Mouse (Mus musculus) lung, adult 2 months (tissue): ENCODE data around the gene Kcnrg. TPM values are rescaled to one million over a fixed set of nuclear protein-coding genes. Genes with fewer than 3 reads are reported as not detected.

Experiments used
- DNase-seq: peaks from one replicate; pipeline ENCODE4 v3.0.0; 2022
- H3K4me1 ChIP-seq: fragments of 200-500 bp; 2 replicates; pipeline ENCODE4 v1.6.1; 2011; ENCODE audit warnings: low read length; ENCODE audit not compliant: control insufficient read depth, insufficient read depth
- H3K4me3 ChIP-seq: fragments of 200-500 bp; replicated peaks from 2 replicates; pipeline ENCODE3; 2011; ENCODE audit warnings: low read depth, mild to moderate bottlenecking, control low read depth, low read length; ENCODE audit errors: extremely low read depth
- CTCF ChIP-seq: fragments of 200-500 bp; IDR thresholded peaks from 2 replicates; pipeline ENCODE4 v1.5.1; 2011; ENCODE audit warnings: mild to moderate bottlenecking, low read length, control low read depth; ENCODE audit not compliant: insufficient read depth
- POLR2A ChIP-seq: fragments of 200-500 bp; IDR thresholded peaks from 2 replicates; pipeline ENCODE4 v1.6.1; 2011; ENCODE audit warnings: low read depth, mild to moderate bottlenecking, control low read depth, low read length, borderline replicate concordance; ENCODE audit errors: extremely low read depth
- WGBS: fragments of 180-500 bp; shearing (Covaris S2); methylation state at CpG from one replicate; pipeline ENCODE4 v1.1.7; 2018; 5-methylcytosine and 5-hydroxymethylcytosine counted together
- polyA plus RNA-seq: library from polyadenylated mRNA; depleted of rRNA; stranded (reverse); fragments of >200 nt; gene quantifications from 2 replicates; pipeline ENCODE4 v1.2.3, GENCODE M21; 2012; rRNA removed

Kcnrg gene
- polyA plus RNA-seq, 1 experiment: 4.9 TPM

DNA sequence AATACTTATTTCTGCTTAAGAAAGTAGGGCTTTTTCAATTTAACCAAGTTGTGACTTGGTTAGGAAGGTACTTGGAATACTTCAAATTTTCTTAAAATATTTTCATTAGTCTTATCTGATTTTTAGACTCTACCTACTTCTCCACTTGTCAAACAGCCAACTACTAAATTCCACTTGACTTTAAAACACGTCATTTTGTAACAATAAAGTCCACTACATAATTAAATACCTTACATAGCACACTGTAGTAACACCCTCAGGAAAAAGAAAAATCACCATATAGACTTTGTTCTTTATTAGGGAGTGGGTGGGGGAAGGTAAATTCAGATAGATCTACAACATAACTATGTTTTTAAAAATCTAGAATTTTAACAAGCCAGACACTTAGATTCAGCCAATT is 35.4 kb downstream of the Kcnrg start:
- Histone ChIP-seq H3K4me1 (no peaks in the 10 kb centered on the region), H3K4me3 (no peak overlapping the region)
- DNase-seq: no peak
- WGBS: 50% methylated on average over 1 of the region's 1 CpGs
- no peak for TF ChIP-seq POLR2A
- no peak for TF ChIP-seq CTCF

DNA sequence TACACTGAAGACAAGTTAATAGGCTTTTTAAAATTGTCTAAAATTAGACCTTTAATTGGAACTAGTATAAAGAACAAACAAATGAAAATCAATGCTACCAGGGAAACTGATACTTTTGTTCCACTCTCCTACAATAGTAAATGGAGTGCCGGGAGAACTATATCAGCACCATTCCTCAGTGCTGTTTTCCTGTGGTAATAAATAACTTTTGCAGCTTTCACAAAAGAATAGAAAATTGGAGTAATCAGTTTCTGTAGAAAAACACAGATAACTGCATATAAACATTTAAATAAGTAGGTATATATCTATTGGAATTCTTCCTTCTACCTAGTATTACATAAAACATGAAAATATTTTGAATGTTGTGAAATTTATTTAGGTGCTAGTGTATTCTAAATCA is 38.3 kb downstream of the Kcnrg start:
- TF ChIP-seq POLR2A (no peak), CTCF (no peak)
- WGBS: 47% methylated on average over 1 of the region's 1 CpGs
- no peak overlapping the region for H3K4me3 ChIP-seq
- DNase-seq: no peak
- H3K4me1 ChIP-seq: peaks cover 5% of the 10 kb centered on the region

DNA sequence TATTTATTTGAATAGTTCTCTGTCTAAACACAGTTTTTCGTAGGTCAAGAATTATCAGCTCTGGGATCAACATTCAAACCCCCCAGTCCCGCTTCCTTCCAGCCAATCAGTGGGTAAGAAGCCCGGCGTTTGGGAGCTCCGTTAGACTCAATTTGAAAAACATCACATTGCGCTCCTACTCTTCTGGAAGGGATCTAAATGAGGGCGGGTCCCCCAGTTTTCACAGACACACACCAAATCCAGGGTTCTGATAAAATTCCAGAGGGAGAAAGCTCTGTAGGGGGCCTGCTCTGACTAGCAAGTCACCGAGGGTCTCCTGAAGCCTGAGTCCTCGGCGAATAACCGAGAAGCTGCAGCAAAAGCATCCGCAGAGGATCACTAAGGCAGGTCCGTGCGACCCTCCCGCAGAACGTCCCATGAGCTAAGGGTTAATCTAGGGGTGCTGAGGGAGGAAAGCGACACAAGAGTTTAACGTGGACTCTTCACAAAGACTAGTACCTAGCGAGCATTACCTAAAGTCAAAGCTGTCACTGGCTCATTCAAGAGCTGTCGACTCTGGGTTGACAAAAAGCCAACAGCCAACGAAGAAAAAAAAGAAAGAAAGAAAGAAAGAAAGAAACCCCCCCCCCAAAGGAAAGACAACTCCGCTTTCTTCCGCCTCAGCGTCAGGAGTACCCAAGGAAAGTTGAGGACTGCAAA is 40.1 kb downstream of the Kcnrg start:
- DNase-seq: peak; percentile 51
- Histone ChIP-seq H3K4me1 (peaks cover 5% of the 10 kb centered on the region), H3K4me3 (peak overlapping the region; percentile 74)
- WGBS: under 1% methylated on average over 24 of the region's 24 CpGs
- TF ChIP-seq CTCF (no peak), POLR2A (no peak)

GRCm38 (mm10) chr14:61647881-61648684 is 40.8 kb downstream of the Kcnrg start:
- peak; percentile 52 for DNase-seq
- whole genome bisulfite sequencing: under 1% methylated on average over 88 of the region's 95 CpGs
- H3K4me1 ChIP-seq: peaks cover 5% of the 10 kb centered on the region
- TF ChIP-seq CTCF (no peak), POLR2A (no peak)
- H3K4me3 ChIP-seq: peak overlapping the region; percentile 74

DNA sequence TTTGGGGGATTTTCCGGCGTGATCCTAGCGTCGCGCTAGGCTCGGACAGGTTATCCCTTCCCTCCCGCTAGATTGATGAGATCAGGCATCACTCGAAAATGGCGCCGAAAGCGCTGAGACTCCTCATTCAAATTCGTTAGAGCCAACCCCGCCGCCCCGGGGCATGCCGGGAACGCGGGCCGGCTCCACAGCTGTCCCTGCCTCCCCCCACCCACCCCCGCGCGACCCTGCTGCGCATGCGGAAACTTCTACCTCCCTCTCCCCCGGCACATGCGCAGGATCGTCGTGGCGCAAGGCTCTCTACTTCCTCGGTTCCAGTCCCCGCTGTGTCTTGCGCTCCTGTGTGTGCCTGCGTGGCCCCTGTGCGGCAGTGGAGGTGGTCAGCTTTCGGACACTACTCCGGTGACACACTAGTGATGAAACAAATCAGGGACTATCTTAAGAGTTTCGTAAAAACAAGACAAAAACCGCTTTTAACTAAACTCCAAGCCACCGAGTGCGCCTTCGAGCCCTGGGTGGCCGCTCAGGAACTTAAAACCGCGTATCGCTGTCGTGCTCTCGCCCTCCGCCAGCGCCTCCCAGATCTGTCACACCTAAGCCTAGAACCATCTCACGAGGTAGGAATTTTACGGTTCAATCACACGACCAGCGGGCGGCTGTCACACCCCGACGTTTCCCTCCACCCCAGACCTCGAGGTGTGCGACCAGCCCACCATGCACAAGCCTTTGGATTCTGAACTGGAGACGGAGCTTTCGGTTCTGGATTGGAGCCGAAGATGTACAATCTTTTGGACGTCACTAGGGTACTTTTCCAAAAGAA is 41.6 kb downstream of the Kcnrg start:
- WGBS: 2% methylated on average over 62 of the region's 62 CpGs
- peak; percentile 90 for DNase-seq
- TF ChIP-seq CTCF: no peak
- peak; percentile 89 for TF ChIP-seq POLR2A
- H3K4me3 ChIP-seq: peak overlapping the region; percentile 74
- peaks cover 5% of the 10 kb centered on the region for H3K4me1 ChIP-seq

DNA sequence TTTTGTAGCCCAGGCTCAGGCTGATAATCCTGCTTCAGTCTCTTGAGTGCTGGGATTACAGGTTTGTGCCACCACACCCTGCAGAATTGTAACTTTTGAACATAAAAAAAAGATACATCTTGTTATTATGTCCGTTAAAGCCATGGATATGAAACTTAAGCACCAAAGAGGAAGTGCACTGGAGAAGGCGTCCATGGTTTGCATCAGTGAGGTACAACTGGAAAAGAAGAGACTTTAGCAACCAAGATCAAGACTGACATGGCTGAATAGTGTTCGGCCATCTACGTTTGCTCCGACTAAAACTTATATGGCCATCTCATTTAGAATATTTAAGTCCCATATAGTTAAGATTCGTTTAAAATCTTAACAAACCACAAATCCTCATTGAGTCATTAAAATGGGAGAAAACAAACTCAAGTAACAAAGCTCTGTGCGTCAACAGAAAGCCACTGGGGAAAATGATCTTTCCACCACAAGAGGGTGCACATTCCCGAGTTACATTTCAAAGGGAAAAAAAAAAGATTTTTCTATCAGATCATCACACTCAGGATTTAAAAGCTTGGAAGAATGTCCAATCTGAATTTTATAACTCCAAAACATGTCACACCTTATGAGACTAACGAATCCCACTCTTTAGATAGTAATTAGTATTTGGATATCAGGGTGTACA is 43.2 kb downstream of the Kcnrg start:
- Histone ChIP-seq H3K4me3 (no peak overlapping the region), H3K4me1 (peaks cover 5% of the 10 kb centered on the region)
- TF ChIP-seq CTCF (peak; percentile 18; the same call in 1 of the 2 replicates), POLR2A (no peak)
- WGBS: 28% methylated on average over 9 of the region's 9 CpGs
- DNase-seq: no peak

- no peak for TF ChIP-seq POLR2A
- no peak for TF ChIP-seq CTCF
- 39% methylated on average over 2 of the region's 2 CpGs for WGBS
- Histone ChIP-seq H3K4me1 (no peaks in the 10 kb centered on the region; the same call in 1 of the 2 replicates), H3K4me3 (no peak overlapping the region)
- no peak for DNase-seq
These were observed 49.2 kb downstream of the Kcnrg start for GRCm38 (mm10) chr14:61656469-61656868.

DNA sequence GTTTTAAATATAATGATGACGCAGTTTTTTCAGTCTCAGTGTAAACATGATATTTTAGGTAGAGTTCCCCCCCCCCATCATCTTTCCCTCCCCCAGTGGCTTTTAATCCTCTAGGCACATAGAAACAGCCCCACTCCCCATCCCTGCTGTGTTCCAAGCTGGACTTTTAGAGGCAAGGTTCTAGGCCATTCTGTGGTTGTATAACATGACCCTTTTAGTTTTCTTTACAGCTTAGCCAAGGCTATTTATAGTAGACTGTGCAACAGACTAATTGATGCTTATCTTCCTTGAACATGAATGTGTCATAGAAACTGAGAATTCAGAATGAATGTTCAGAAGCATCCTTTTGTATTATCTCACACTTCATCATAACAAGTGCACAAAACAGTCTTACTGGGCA is 54.2 kb downstream of the Kcnrg start:
- Histone ChIP-seq H3K4me3 (no peak overlapping the region), H3K4me1 (peaks cover 3% of the 10 kb centered on the region; the same call in 1 of the 2 replicates)
- DNase-seq: no peak
- WGBS: 69% methylated on average over 1 of the region's 1 CpGs
- TF ChIP-seq POLR2A (no peak), CTCF (no peak)

GRCm38 (mm10) chr14:61662307-61662706 is 55.0 kb downstream of the Kcnrg start:
- Histone ChIP-seq H3K4me1 (peaks cover 3% of the 10 kb centered on the region; the same call in 1 of the 2 replicates), H3K4me3 (no peak overlapping the region)
- 75% methylated on average over 8 of the region's 8 CpGs for WGBS
- no peak for TF ChIP-seq POLR2A
- no peak for TF ChIP-seq CTCF
- no peak for DNase-seq

Other genes with a start within 250 kb of the Kcnrg start
- 1.3 and 1.7 TPM in 2 replicates for gene Ebpl, start 247.0 kb upstream of the Kcnrg start, polyA plus RNA-seq
- gene Kpna3, start 167.6 kb upstream of the Kcnrg start, polyA plus RNA-seq: 3.8 and 6.3 TPM in 2 replicates
- gene Spryd7, start 50.6 kb upstream of the Kcnrg start, polyA plus RNA-seq: 7.8 and 11.8 TPM in 2 replicates
- gene Trim13, start 9.2 kb upstream of the Kcnrg start, polyA plus RNA-seq: 2.5 and 4.7 TPM in 2 replicates